Mouse (Mus musculus): Measurements from ENCODE around the gene Bpifa5. TPM values are rescaled to one million over a fixed set of nuclear protein-coding genes. Genes with fewer than 3 reads are reported as not detected.
A peak's percentile ranks its signal among the peaks of the same experiment; 100 is the strongest.

Gene Bpifa5
- polyA plus RNA-seq, 1 experiment from 2014 or later: not detected

- H3K9me3 ChIP-seq: no peaks in the 10 kb centered on the region
- H3K4me2 ChIP-seq: no peak overlapping the region
- H3K36me3 ChIP-seq: no peaks in the 10 kb centered on the region
- H3K27ac ChIP-seq: no peak overlapping the region
- H3K27me3 ChIP-seq: no peaks in the 10 kb centered on the region
- WGBS: 45% methylated on average over 1 of the region's 1 CpGs
- H3K9ac ChIP-seq: no peak overlapping the region
- no peak overlapping the region for H3K4me3 ChIP-seq
- ATAC-seq (ENCODE audit: borderline replicate concordance, extremely low read depth, low FRiP score, low TSS enrichment): no peak
- H3K4me1 ChIP-seq: no peaks in the 10 kb centered on the region
Observed at GRCm38 (mm10) chr2:154211121-154211520, 48.7 kb downstream of the Bpifa5 start.

GRCm38 (mm10) chr2:154211881-154212280 is 49.5 kb downstream of the Bpifa5 start:
- 85% methylated on average over 4 of the region's 4 CpGs for WGBS
- Histone ChIP-seq H3K4me2 (no peak overlapping the region), H3K4me1 (no peaks in the 10 kb centered on the region), H3K9ac (no peak overlapping the region), H3K27me3 (no peaks in the 10 kb centered on the region), H3K27ac (no peak overlapping the region), H3K9me3 (no peaks in the 10 kb centered on the region), H3K4me3 (no peak overlapping the region), H3K36me3 (no peaks in the 10 kb centered on the region)
- ATAC-seq (ENCODE audit: borderline replicate concordance, extremely low read depth, low FRiP score, low TSS enrichment): no peak

GRCm38 (mm10) chr2:154215191-154215590 is 52.8 kb downstream of the Bpifa5 start:
- Histone ChIP-seq H3K36me3 (no peaks in the 10 kb centered on the region), H3K4me2 (no peak overlapping the region), H3K9ac (no peak overlapping the region), H3K27ac (no peak overlapping the region), H3K27me3 (no peaks in the 10 kb centered on the region), H3K9me3 (no peaks in the 10 kb centered on the region), H3K4me3 (no peak overlapping the region), H3K4me1 (no peaks in the 10 kb centered on the region)
- ATAC-seq (ENCODE audit: borderline replicate concordance, extremely low read depth, low FRiP score, low TSS enrichment): 0 out of 2 replicates have a peak, but pooled peaks have one; percentile 13
- WGBS: 13% methylated on average over 5 of the region's 5 CpGs

Other genes with a start within 250 kb of the Bpifa5 start
- not detected in 2 replicates for gene Bpifb3, start 244.4 kb upstream of the Bpifa5 start, polyA plus RNA-seq (2015; fragmentation: Nextera tagmentation; extraction: Ambion mirVana)
- not detected in 2 replicates for gene Bpifb4, start 224.4 kb upstream of the Bpifa5 start, polyA plus RNA-seq (2015; fragmentation: Nextera tagmentation; extraction: Ambion mirVana)
- not detected in 2 replicates for gene Bpifa6, start 187.7 kb upstream of the Bpifa5 start, polyA plus RNA-seq (2015; fragmentation: Nextera tagmentation; extraction: Ambion mirVana)
- not detected in 2 replicates for gene Bpifa2, start 154.3 kb upstream of the Bpifa5 start, polyA plus RNA-seq (2015; fragmentation: Nextera tagmentation; extraction: Ambion mirVana)
- not detected in 2 replicates for gene Bpifa3, start 32.3 kb upstream of the Bpifa5 start, polyA plus RNA-seq (2015; fragmentation: Nextera tagmentation; extraction: Ambion mirVana)
- gene Bpifa1, start 19.7 kb upstream of the Bpifa5 start, polyA plus RNA-seq (2015; fragmentation: Nextera tagmentation; extraction: Ambion mirVana): 2.2 and 18.2 TPM in 2 replicates
- gene Bpifb1, start 28.2 kb downstream of the Bpifa5 start, polyA plus RNA-seq (2015; fragmentation: Nextera tagmentation; extraction: Ambion mirVana): 0.90 and 1.6 TPM in 2 replicates
- 1.0 and 1.2 TPM in 2 replicates for gene Bpifb5, start 61.1 kb downstream of the Bpifa5 start, polyA plus RNA-seq (2015; fragmentation: Nextera tagmentation; extraction: Ambion mirVana)
- gene Bpifb9a, start 95.2 kb downstream of the Bpifa5 start, polyA plus RNA-seq (2015; fragmentation: Nextera tagmentation; extraction: Ambion mirVana): not detected in 2 replicates
- not detected in 2 replicates for gene Bpifb9b, start 144.6 kb downstream of the Bpifa5 start, polyA plus RNA-seq (2015; fragmentation: Nextera tagmentation; extraction: Ambion mirVana)
- 17.8 and 19.8 TPM in 2 replicates for gene Cdk5rap1, start 210.4 kb downstream of the Bpifa5 start, polyA plus RNA-seq (2015; fragmentation: Nextera tagmentation; extraction: Ambion mirVana)
- gene Snta1, start 245.5 kb downstream of the Bpifa5 start, polyA plus RNA-seq (2015; fragmentation: Nextera tagmentation; extraction: Ambion mirVana): 8.6 and 10.5 TPM in 2 replicates

Measured in lung, embryonic 15.5 days (tissue).